Mouse (Mus musculus) frontal cortex, postnatal 14 days (tissue): ENCODE measurements at regions not wholly inside any gene's neighbourhood (a gene's known extent, or its start where the extent isn't known, plus 50 kb on each side); places are given as distances from the start of the nearest gene placed in this dataset.

Experiments used
- DNase-seq, 2 experiments: peaks; one replicate each; pipeline ENCODE4 v3.0.0; 2022; ENCODE audit warnings: low spot score in 2 of 2

DNA sequence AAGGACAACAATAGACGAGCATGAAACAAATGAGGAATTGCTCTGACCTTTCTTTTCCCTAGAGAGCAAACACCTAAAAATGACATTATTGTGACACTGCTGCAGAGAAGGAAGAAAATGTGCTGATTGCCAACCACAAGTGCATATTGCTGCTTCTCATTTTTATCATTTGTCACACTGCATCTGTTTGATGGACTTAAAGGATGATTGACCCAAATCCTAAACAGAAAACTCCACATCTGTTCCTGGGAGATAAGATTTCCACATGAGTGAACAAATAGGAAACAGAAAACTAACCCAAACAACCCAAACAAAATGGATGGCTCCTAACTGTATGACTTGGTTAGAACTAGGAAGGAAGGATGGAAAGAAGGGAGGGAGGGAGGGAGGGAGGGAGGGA lies 118.5 kb downstream of the Ccdc50 start:
- DNase-seq = no peak

DNA sequence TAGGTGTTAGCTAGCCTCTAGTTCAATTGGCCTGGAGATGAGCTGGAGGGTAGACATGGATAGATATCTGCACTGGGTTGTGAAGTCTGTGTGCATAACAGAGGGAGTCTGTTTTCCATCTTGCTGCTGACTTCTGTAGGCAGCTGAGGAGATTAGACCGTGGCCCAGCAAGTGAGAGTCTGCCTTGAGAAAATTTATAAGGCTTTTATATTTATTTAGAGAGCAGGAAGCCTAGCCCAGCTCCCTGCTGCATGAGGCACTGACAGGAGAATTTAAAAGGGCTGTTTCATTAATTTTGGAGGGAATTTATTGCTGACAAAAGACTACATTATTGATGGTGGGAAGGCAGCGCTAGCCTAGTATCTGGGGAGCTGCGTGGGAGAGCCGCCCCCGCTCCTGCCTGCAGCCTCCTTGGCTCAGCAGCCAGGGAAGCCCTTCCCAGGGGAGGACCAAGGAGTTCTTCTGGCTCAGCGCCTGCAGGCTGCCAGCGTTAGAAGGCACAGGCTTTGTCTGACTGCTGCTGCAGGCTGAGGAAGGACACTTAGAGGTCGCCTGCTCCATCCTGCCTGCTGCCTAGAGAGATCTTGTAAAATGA lies 135.0 kb downstream of the Ccdc50 start:
- peak; percentile 61 to 62 for DNase-seq

DNA sequence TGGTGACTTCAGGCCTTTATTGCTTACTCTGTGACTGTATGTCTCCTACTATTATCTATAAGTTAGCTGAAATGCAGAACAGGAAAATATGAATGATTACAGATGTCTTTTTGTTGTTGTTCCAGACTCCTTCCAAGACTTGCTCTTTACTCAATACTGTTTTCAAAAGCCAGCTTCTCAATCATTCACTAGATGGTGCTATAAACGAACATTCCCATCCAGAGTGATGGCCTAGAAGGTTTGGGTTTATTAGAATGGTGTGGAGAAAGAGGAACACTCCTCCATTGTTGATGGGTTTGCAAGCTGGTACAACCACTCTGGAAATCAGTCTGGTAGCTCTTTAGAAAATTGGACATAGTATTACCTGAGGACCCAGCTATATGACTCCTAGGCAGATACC lies 138.0 kb downstream of the Ccdc50 start:
- no peak for DNase-seq

DNA sequence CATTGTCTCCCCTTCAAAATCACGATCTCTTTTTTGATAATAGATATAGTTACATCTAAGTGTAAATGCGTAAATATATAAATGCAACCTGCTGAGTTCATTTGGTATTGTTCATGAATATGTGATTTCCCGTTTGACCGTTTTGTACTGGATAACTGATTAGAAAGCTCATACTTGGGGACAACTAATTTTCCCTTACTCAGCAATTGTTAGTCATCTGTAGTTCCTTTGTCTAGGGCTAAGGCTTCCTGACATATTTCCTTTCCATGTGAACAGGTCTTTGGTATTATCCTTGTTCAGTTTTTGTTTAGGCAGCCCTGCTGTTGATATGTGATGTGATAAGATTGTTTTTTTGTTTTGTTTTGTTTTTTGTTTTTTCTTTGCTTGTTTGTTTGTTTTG lies 142.0 kb downstream of the Ccdc50 start:
- no peak for DNase-seq
